1 mouse cellular context compared by ENCODE assay signal in the genomic region with DNA sequence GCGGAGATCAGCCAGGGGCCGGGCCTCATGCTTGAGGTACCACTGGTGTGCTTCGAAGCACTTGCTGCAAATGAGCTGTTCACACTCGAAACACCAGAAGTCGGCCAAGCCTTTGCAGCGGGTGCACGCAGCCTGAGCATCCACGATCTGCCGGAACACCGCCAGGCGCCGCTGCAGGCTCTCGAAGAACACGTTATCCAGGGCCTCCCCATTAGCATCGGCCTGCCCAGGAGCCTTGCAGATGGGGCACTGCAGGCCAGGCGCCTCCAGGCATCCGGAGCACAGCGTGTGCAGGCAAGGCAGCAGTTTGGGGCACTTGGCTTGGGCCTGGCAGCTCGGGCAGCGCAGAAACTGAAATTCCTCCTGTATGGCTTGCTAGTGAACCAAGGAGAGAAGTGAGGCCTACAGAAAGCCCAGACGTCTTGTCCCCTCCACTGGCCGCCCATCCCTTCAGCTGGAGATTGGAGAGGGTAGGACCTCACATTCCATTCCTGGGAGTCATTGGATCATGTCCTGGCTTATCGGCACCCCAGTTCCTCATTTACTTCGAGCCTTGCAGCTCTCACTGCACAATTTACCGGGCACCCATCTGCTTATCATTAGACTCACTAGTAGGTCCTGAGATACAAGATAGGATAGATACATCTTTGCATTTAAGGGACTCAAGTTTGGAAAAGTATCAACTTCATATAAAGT.
A peak's percentile ranks its signal among the peaks of the same experiment; 100 is the strongest.
TF ChIP-seq lines count a peak whose summit lies in the region.

No protein-coding gene starts in this region.

TF ChIP-seq in CH12.LX, 34 proteins besides CTCF, POLR2A, EP300 and RAD21:
- TF ChIP-seq MAFK (IDR thresholded peaks at IDR 0.05; ENCODE audit: insufficient replicate concordance, low read length), result no peak
- TF ChIP-seq TCF12 (IDR thresholded peaks at IDR 0.05; ENCODE audit: low read depth, low read length), result peak; percentile 66; the same call in 1 of the 2 replicates
- no peak for TF ChIP-seq CHD1 (IDR thresholded peaks at IDR 0.05; ENCODE audit: low read depth, low read length)
- TF ChIP-seq UBTF (IDR thresholded peaks at IDR 0.05; ENCODE audit: low read depth, low read length), result peak; percentile 84
- TF ChIP-seq USF2 (conservative IDR thresholded peaks at IDR 0.05; ENCODE audit: low read depth, low read length), result no peak
- peak; percentile 71; the same call in 1 of the 2 replicates for TF ChIP-seq MXI1 (IDR thresholded peaks at IDR 0.05; ENCODE audit: low read depth, low read length)
- TF ChIP-seq E2F4 (IDR thresholded peaks at IDR 0.05; ENCODE audit: insufficient replicate concordance, low read depth, low read length), result no peak
- TF ChIP-seq SIN3A (IDR thresholded peaks at IDR 0.05; ENCODE audit: low read length), result peak; percentile 70
- no peak; the same call in 1 of the 2 replicates for TF ChIP-seq BHLHE40 (IDR thresholded peaks at IDR 0.05; ENCODE audit: low read depth, low read length)
- peak; percentile 36; the same call in 1 of the 2 replicates for TF ChIP-seq ELF1 (IDR thresholded peaks at IDR 0.05; ENCODE audit: low read depth, low read length)
- no peak for TF ChIP-seq PAX5 (IDR thresholded peaks at IDR 0.05; ENCODE audit: low read length)
- no peak for TF ChIP-seq KAT2A (IDR thresholded peaks at IDR 0.05; ENCODE audit: insufficient replicate concordance, low read length)
- TF ChIP-seq JUN (IDR thresholded peaks at IDR 0.05; ENCODE audit: insufficient read depth, low read depth, low read length), result no peak
- peak; percentile 89 for TF ChIP-seq MAX (IDR thresholded peaks at IDR 0.05; ENCODE audit: low read length)
- no peak for TF ChIP-seq NRF1 (IDR thresholded peaks at IDR 0.05; ENCODE audit: low read depth, low read length)
- TF ChIP-seq ETS1 (conservative IDR thresholded peaks at IDR 0.05; ENCODE audit: low read depth, low read length), result no peak
- TF ChIP-seq ZC3H11A (IDR thresholded peaks at IDR 0.05; ENCODE audit: low read depth, low read length), result peak; percentile 34
- TF ChIP-seq ZMIZ1 (IDR thresholded peaks at IDR 0.05; ENCODE audit: low read depth, low read length), result no peak
- no peak for TF ChIP-seq TBP (conservative IDR thresholded peaks at IDR 0.05; ENCODE audit: low read depth, low read length)
- no peak for TF ChIP-seq RCOR1 (conservative IDR thresholded peaks at IDR 0.05; ENCODE audit: low read depth, low read length)
- TF ChIP-seq CHD2 (IDR thresholded peaks at IDR 0.05; ENCODE audit: low read length), result no peak
- TF ChIP-seq GABPA (IDR thresholded peaks at IDR 0.05; ENCODE audit: insufficient replicate concordance, low read depth, low read length), result no peak
- TF ChIP-seq ZNF384 (IDR thresholded peaks at IDR 0.05; ENCODE audit: low read depth, low read length), result 0 out of 2 replicates have a peak, but pooled peaks have one; percentile 15
- TF ChIP-seq USF1 (IDR thresholded peaks at IDR 0.05; ENCODE audit: low read depth, low read length), result no peak
- no peak for TF ChIP-seq JUND (conservative IDR thresholded peaks at IDR 0.05; ENCODE audit: low read depth, low read length)
- TF ChIP-seq IRF4 (IDR thresholded peaks at IDR 0.05; ENCODE audit: low read depth, low read length), result no peak
- peak; percentile 83; the same call in 1 of the 2 replicates for TF ChIP-seq MYC (IDR thresholded peaks at IDR 0.05; ENCODE audit: low read depth, low read length)
- no peak for TF ChIP-seq MAZ (IDR thresholded peaks at IDR 0.05; ENCODE audit: low read depth, low read length)
- TF ChIP-seq SMC3 (IDR thresholded peaks at IDR 0.05; ENCODE audit: low read depth, low read length), result peak; percentile 97
- no peak for TF ChIP-seq POLR2AphosphoS2 (IDR thresholded peaks at IDR 0.05; ENCODE audit: low read depth, low read length)
- no peak for TF ChIP-seq HCFC1 (IDR thresholded peaks at IDR 0.05; ENCODE audit: low read depth, low read length)
- TF ChIP-seq MEF2A (IDR thresholded peaks at IDR 0.05; ENCODE audit: borderline replicate concordance, low read depth, low read length), result no peak; the same call in 1 of the 2 replicates
- no peak for TF ChIP-seq ZKSCAN1 (IDR thresholded peaks at IDR 0.05; ENCODE audit: borderline replicate concordance, low read depth, low read length)
- no peak; the same call in 1 of the 2 replicates for TF ChIP-seq NELFE (IDR thresholded peaks at IDR 0.05; ENCODE audit: low read depth, low read length)
